Mouse (Mus musculus): Measurements from ENCODE around the gene Gla. TPM values are rescaled to one million over a fixed set of nuclear protein-coding genes. Genes with fewer than 3 reads are reported as not detected.

The Gla gene
- 2.0 TPM in 2 replicates for polyA plus RNA-seq (2012; rRNA removed)

DNA sequence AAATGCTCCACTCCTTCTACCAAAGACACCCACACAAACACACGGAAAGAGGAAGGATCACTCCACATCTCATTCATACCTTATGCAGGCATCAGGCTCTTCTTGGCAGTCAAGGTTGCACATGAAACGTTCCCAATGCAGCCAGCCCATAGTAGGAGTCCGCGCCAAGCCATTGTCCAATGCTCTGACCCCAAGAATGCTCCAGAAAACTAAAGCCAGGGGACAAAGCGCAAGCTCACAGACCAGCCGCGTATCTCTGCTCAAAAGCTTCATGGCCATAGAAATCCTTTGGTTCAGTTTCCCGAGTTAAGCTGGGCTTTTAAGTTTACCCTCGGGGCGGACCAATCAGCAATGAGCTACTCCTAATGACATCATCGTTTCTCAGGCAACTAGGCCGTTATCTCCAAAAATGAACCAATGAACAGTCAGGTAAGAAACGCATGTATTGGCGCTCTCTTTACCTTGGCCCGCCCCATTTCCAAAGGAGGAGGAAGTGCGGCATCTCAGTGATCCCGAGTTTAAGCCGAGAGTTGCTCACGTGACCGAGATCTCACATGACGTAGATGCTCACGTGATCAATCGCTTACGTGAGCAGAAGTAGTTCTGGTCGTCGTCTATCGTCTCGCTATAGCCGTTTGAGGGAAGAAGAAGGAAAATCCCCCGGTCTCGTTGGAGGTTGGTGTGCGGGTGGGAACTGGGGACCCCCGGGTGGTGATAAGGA lies at the start of gene Gla, which contains the start of gene Hnrnph2:
Gene Gla (minus strand): TSS at position 467 of the 721 bp plus-strand sequence.
Gene Hnrnph2 (plus strand): TSS at position 521 of the 721 bp plus-strand sequence.
- 1% methylated on average over 33 of the region's 33 CpGs for WGBS
- peak; percentile 86 for DNase-seq
- H3K4me3 ChIP-seq (ENCODE audit: control insufficient read depth, insufficient read depth, low read length), result peak within 1 kb of the TSS; percentile 92
- H3K36me3 ChIP-seq (ENCODE audit: control insufficient read depth, insufficient read depth, low read length), result no peaks in the 10 kb centered on the region
- TF ChIP-seq CTCF (IDR thresholded peaks at IDR 0.05; ENCODE audit: borderline replicate concordance, control insufficient read depth, extremely low read depth, insufficient read depth, low read length, poor library complexity), result no peak
- TF ChIP-seq POLR2A (IDR thresholded peaks at IDR 0.05; ENCODE audit: control insufficient read depth, extremely low read depth, insufficient read depth, low read length, poor library complexity), result 0 out of 2 replicates have a peak, but pooled peaks have one; percentile 37
- H3K27me3 ChIP-seq (ENCODE audit: control insufficient read depth, insufficient read depth, low read length), result no peaks in the 10 kb centered on the region
- H3K27ac ChIP-seq (ENCODE audit: control insufficient read depth, insufficient read depth, low read length), result peak within 1 kb of the TSS; percentile 97
- peaks cover 6% of the 10 kb centered on the region for H3K4me1 ChIP-seq (replicated peaks; ENCODE audit: control insufficient read depth, insufficient read depth, low read length)

DNA sequence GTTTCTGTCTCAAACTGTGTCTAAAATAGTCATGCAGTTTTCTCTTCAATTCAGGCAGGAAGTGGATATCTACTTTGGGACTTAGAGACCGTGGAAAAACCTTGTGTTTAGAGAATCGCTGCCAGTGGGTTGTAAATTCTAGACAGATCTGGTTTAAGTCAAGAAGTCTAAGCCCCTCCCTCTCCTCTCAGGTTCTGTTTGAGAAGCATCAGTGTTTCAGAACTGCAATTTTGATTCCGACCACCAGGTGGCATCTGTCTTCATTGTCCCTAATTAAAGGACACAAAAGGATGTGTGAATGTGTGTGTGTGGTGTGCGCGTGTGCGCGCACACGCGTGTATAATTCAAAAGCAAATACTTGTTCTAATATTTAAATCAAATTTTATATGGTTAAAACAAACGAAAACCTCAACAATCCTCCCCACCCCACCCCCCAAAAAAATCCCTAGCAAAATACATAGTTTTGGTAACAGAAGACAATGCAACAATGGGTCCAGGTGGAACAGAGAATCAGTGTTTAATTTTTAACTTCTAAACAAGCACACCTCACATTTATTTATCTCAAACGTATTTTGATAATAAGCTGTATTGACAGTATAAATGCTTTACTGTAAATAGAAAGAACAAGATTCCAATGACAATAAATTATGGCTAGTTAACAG lies 47.2 kb upstream of the Gla start:
- Histone ChIP-seq H3K27ac (ENCODE audit: control insufficient read depth, insufficient read depth, low read length) (no peak overlapping the region), H3K4me1 (replicated peaks; ENCODE audit: control insufficient read depth, insufficient read depth, low read length) (no peaks in the 10 kb centered on the region), H3K4me3 (ENCODE audit: control insufficient read depth, insufficient read depth, low read length) (no peak overlapping the region), H3K27me3 (ENCODE audit: control insufficient read depth, insufficient read depth, low read length) (no peaks in the 10 kb centered on the region), H3K36me3 (ENCODE audit: control insufficient read depth, insufficient read depth, low read length) (no peaks in the 10 kb centered on the region)
- TF ChIP-seq CTCF (IDR thresholded peaks at IDR 0.05; ENCODE audit: borderline replicate concordance, control insufficient read depth, extremely low read depth, insufficient read depth, low read length, poor library complexity) (no peak), POLR2A (IDR thresholded peaks at IDR 0.05; ENCODE audit: control insufficient read depth, extremely low read depth, insufficient read depth, low read length, poor library complexity) (no peak)
- DNase-seq, result peak; percentile 74
- under 1% methylated on average over 11 of the region's 11 CpGs for WGBS

DNA sequence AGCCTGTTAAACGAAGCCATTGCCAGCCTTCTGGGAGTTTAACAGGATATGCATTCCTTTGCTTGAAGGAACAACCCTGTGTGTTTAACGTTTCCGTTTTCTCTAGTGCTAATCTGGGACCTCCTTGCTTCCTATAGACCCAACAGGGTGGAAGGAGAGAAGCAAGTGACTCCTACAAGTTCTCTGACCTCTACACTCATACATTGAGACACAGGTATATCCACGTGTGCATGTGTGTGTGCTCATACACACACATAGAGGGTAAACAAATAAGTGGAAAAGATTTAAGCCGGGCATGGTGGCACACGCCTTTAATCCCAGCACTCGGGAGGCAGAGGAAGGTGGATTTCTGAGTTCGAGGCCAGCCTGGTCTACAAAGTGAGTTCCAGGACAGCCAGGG lies 46.5 kb upstream of the Gla start:
- WGBS, result 78% methylated on average over 8 of the region's 8 CpGs
- Histone ChIP-seq H3K27ac (ENCODE audit: control insufficient read depth, insufficient read depth, low read length) (no peak overlapping the region), H3K4me3 (ENCODE audit: control insufficient read depth, insufficient read depth, low read length) (no peak overlapping the region), H3K4me1 (replicated peaks; ENCODE audit: control insufficient read depth, insufficient read depth, low read length) (no peaks in the 10 kb centered on the region), H3K27me3 (ENCODE audit: control insufficient read depth, insufficient read depth, low read length) (no peaks in the 10 kb centered on the region), H3K36me3 (ENCODE audit: control insufficient read depth, insufficient read depth, low read length) (no peaks in the 10 kb centered on the region)
- DNase-seq, result no peak
- TF ChIP-seq POLR2A (IDR thresholded peaks at IDR 0.05; ENCODE audit: control insufficient read depth, extremely low read depth, insufficient read depth, low read length, poor library complexity) (no peak), CTCF (IDR thresholded peaks at IDR 0.05; ENCODE audit: borderline replicate concordance, control insufficient read depth, extremely low read depth, insufficient read depth, low read length, poor library complexity) (no peak)

DNA sequence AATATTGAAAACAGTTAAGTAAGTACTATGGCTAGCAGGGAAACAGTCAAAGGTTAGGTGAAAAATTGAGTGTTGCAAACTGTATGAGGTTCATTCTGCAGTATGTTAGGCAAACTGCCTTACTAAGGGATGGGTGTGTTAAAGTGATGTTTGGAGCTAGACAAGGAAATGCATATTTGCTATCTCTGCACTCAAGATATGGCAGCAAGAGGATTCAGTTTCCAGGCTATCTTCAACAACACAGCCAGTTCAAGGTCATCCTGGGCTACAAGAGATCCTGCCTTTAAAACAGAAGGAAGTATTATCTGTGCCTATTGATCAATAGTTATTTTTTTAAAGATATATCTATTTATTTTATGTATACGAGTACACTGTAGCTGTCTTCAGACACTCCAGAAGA lies 45.4 kb upstream of the Gla start:
- H3K27ac ChIP-seq (ENCODE audit: control insufficient read depth, insufficient read depth, low read length), result no peak overlapping the region
- no peaks in the 10 kb centered on the region for H3K4me1 ChIP-seq (replicated peaks; ENCODE audit: control insufficient read depth, insufficient read depth, low read length)
- TF ChIP-seq POLR2A (IDR thresholded peaks at IDR 0.05; ENCODE audit: control insufficient read depth, extremely low read depth, insufficient read depth, low read length, poor library complexity) (no peak), CTCF (IDR thresholded peaks at IDR 0.05; ENCODE audit: borderline replicate concordance, control insufficient read depth, extremely low read depth, insufficient read depth, low read length, poor library complexity) (no peak)
- no peaks in the 10 kb centered on the region for H3K36me3 ChIP-seq (ENCODE audit: control insufficient read depth, insufficient read depth, low read length)
- 83% methylated on average over 1 of the region's 1 CpGs for WGBS
- no peak overlapping the region for H3K4me3 ChIP-seq (ENCODE audit: control insufficient read depth, insufficient read depth, low read length)
- no peak for DNase-seq
- no peaks in the 10 kb centered on the region for H3K27me3 ChIP-seq (ENCODE audit: control insufficient read depth, insufficient read depth, low read length)

DNA sequence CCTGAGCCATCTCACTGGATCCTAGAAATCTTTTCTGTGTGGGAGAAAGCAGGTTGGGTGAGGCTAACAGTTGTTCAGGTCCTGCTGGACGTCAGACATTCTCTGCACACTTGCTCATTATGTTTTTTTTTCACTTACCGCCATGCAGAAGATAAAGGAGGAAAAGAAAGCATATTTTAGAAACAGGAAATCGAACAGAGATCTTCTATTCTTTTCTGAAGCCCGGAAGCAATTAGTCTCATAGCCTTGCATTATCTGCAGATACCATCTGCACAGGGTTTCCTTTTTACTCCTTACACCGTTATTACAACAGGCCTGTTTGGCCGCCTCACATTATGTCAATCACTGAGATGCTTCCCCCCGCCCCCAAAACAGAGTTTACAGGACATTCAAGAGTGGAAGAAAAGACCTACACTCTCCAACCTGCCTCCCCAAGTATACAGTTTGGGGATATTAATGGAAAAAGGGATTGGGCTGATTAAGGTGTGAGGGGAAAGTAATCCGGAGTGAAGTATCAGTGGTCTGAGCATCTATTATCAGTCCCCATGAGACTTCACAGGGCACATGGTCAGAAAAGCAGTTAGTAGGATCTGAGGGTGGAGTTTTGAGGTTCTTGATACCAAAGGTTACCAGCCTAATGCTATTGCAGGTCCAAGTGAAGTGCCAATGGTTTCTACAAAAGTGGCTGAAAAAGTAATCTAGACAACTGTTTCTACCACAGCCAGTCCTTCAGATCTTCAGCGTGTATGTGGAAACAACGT lies 40.3 kb upstream of the Gla start:
- Histone ChIP-seq H3K36me3 (ENCODE audit: control insufficient read depth, insufficient read depth, low read length) (no peaks in the 10 kb centered on the region), H3K4me3 (ENCODE audit: control insufficient read depth, insufficient read depth, low read length) (no peak overlapping the region), H3K4me1 (replicated peaks; ENCODE audit: control insufficient read depth, insufficient read depth, low read length) (no peaks in the 10 kb centered on the region; the same call in 1 of the 2 replicates), H3K27ac (ENCODE audit: control insufficient read depth, insufficient read depth, low read length) (no peak overlapping the region), H3K27me3 (ENCODE audit: control insufficient read depth, insufficient read depth, low read length) (no peaks in the 10 kb centered on the region)
- 12% methylated on average over 10 of the region's 10 CpGs for WGBS
- TF ChIP-seq POLR2A (IDR thresholded peaks at IDR 0.05; ENCODE audit: control insufficient read depth, extremely low read depth, insufficient read depth, low read length, poor library complexity) (no peak), CTCF (IDR thresholded peaks at IDR 0.05; ENCODE audit: borderline replicate concordance, control insufficient read depth, extremely low read depth, insufficient read depth, low read length, poor library complexity) (no peak)
- DNase-seq, result no peak

DNA sequence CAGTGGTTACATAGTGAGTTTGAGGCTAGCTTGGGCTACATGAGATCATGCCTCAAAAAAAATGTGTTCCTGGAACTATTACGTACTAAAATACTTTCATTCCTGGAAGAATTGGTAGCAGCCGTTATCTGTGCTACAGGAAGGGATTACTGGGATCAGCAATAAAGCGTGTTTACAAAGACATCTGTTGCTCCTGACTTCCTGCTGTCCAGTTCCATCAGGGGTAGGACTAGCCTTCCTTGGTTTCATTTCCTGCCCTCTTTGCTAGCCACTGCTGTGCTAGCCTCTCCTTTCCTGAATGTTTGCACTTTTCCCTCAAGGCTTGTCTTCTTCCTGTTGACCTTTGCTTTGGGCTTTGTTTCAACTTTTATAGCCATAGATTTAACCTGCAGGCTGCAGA lies 34.9 kb upstream of the Gla start:
- no peaks in the 10 kb centered on the region; the same call in 1 of the 2 replicates for H3K4me1 ChIP-seq (replicated peaks; ENCODE audit: control insufficient read depth, insufficient read depth, low read length)
- H3K27ac ChIP-seq (ENCODE audit: control insufficient read depth, insufficient read depth, low read length), result no peak overlapping the region
- H3K27me3 ChIP-seq (ENCODE audit: control insufficient read depth, insufficient read depth, low read length), result no peaks in the 10 kb centered on the region
- TF ChIP-seq POLR2A (IDR thresholded peaks at IDR 0.05; ENCODE audit: control insufficient read depth, extremely low read depth, insufficient read depth, low read length, poor library complexity) (no peak), CTCF (IDR thresholded peaks at IDR 0.05; ENCODE audit: borderline replicate concordance, control insufficient read depth, extremely low read depth, insufficient read depth, low read length, poor library complexity) (no peak)
- no peak overlapping the region for H3K4me3 ChIP-seq (ENCODE audit: control insufficient read depth, insufficient read depth, low read length)
- no peaks in the 10 kb centered on the region for H3K36me3 ChIP-seq (ENCODE audit: control insufficient read depth, insufficient read depth, low read length)
- WGBS, result 88% methylated on average over 3 of the region's 3 CpGs
- DNase-seq, result no peak

All from thymus, adult 2 months (tissue).